Mouse (Mus musculus): ENCODE data around the gene Calhm2.

Calhm2 gene

DNA sequence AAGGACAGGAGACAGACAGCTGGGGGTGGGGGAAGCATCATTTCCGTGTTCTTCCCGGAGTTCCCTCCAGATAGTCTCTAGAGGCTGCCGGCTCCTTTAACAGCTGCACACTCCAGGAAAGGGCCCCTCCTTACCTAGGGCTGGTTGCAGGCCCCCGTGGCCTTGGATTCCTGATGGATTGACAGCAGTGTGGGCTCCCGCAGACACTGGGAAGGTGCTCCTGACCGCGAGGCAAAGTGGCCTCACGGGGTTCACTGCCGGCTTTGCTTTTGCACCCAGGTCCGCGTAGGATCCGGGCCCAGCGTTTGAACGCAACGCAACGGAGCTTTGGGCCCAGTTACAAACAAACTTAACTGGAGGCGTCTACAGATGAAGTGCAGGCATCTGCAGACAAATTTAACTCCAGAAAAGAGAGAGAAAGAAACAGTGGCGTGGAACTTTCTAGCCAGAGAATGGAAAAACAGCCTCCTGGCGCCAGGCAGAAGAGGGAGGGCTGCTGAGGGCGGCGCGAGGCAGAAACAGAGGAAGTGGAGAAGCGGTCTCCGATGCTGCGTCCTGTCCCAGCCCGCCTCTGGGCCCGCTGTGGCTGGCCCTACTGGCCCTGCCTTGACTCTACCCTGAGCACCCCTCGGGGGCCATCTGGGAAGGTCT is at the start of gene Calhm2:
Calhm2 (minus strand) TSS at position 524 of the 651 bp plus-strand sequence.
- POLR2A ChIA-PET: interaction anchor here (0.5 to 5.5 kb wide), 16 partner anchors 10 to 71 kb away, joined by 3 to 62 read pairs (median 4); partner anchors contain the start of genes Pdcd11 (in 2 of the 4), Taf5 (in 2 of the 4), Usmg5 (in 2 of the 4) and Neurl1a (in 1 of the 4)
- CTCF ChIA-PET: interaction anchor here in 3 of 4 experiments (0.7 to 3.4 kb wide), 7 partner anchors 11 to 835 kb away, joined by 3 to 15 read pairs (median 5); no protein-coding TSS in a partner anchor

- ChIA-PET POLR2A (interaction anchor here in 3 of 4 experiments (0.6 to 1.9 kb wide), 4 partner anchors 8 to 675 kb away, joined by 3 to 6 read pairs (median 4); partner anchors contain the start of gene Neurl1a (in 1 of the 3)), CTCF (interaction anchor here in 1 of 4 experiments (1.3 kb wide), 1 partner anchor 12 kb away, joined by 3 read pairs; no protein-coding TSS in a partner anchor)
Measured at GRCm38 (mm10) chr19:47186514-47187275, 48.6 kb upstream of the Calhm2 start.

GRCm38 (mm10) chr19:47184736-47185135 is 46.6 kb upstream of the Calhm2 start:
- CTCF ChIA-PET: no interaction called here
- POLR2A ChIA-PET: interaction anchor here in 1 of 4 experiments (1.0 kb wide), 1 partner anchor 92 kb away, joined by 3 read pairs; no protein-coding TSS in a partner anchor

DNA sequence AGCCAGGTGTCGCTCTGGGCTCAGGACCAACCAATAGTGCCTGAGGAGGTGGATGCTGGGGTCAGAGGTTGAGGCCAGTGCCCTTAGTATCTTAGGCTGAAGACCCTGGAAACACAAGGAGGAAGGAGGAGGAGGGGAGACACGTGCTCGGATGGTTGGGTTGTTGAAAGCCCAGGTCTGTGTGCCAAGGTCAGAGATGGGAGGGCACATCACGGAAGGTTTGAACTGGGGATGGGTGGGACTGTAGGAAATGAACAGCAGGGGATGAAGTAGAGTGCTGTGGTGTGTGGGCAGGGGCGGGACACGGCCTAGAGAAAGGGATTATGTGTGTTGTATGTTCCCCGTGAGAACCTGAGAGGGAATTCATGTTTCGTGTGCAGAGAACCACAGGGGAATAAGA is 46.1 kb upstream of the Calhm2 start:
- ChIA-PET CTCF (no interaction called here), POLR2A (interaction anchor here in 1 of 4 experiments (1.0 kb wide), 1 partner anchor 91 kb away, joined by 3 read pairs; no protein-coding TSS in a partner anchor)

DNA sequence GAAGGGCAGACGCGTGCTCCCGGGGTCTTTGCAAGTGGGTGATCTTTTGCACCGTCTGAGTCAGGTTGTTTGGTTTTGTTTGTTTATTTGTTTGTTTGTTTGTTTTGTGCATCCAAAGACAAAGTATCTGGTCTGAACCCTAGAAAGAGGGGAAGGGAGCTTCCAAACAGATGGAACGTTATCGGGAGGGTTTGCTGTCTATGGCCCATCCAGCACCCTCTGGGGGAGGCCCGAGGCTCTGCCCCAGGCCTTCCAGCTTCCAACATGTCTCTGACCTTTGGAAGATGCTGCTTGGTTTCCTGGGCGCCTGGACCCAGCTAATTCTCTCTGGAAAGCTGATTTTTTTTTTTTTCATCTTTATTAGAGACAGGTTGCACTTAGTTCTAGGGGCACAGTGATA is 41.9 kb upstream of the Calhm2 start:
- CTCF ChIA-PET: interaction anchor here in 1 of 4 experiments (0.6 kb wide), 1 partner anchor 270 kb away, joined by 3 read pairs; no protein-coding TSS in a partner anchor
- POLR2A ChIA-PET: interaction anchor here in 3 of 4 experiments (0.6 to 4.9 kb wide), 10 partner anchors 18 to 406 kb away, joined by 3 to 19 read pairs (median 3); partner anchors contain the start of gene Taf5 (in 2 of the 3)

- ChIA-PET POLR2A (interaction anchor here (0.8 to 4.9 kb wide), 23 partner anchors 8 to 158 kb away, joined by 3 to 19 read pairs (median 5); partner anchors contain the start of genes Pdcd11 (in 2 of the 4), Usmg5 (in 2 of the 4), Pcgf6 (in 1 of the 4) and Taf5 (in 1 of the 4)), CTCF (interaction anchor here in 3 of 4 experiments (0.6 to 2.5 kb wide), 6 partner anchors 11 to 271 kb away, joined by 3 to 21 read pairs (median 8); no protein-coding TSS in a partner anchor)
Measured at GRCm38 (mm10) chr19:47179272-47179809, 41.2 kb upstream of the Calhm2 start.

GRCm38 (mm10) chr19:47178431-47179271 is 40.6 kb upstream of the Calhm2 start, which contains the start of gene Neurl1a:
Gene Neurl1a (plus strand): TSS chr19:47178820.
- POLR2A ChIA-PET: interaction anchor here (0.6 to 4.9 kb wide), 48 partner anchors 9 to 580 kb away, joined by 3 to 19 read pairs (median 4); partner anchors contain the start of genes Pdcd11 (in 3 of the 4), Usmg5 (in 3 of the 4), Nt5c2 (in 2 of the 4) and Taf5 (in 2 of the 4)
- CTCF ChIA-PET: interaction anchor here in 3 of 4 experiments (0.7 to 2.5 kb wide), 30 partner anchors 8 to 418 kb away, joined by 3 to 21 read pairs (median 4); no protein-coding TSS in a partner anchor

GRCm38 (mm10) chr19:47178001-47178400 is 39.9 kb upstream of the Calhm2 start:
- POLR2A ChIA-PET: interaction anchor here (0.6 to 4.9 kb wide), 47 partner anchors 9 to 579 kb away, joined by 3 to 19 read pairs (median 4); partner anchors contain the start of genes Pdcd11 (in 3 of the 4), Usmg5 (in 3 of the 4), Nt5c2 (in 2 of the 4) and Taf5 (in 2 of the 4)
- CTCF ChIA-PET: interaction anchor here in 3 of 4 experiments (0.7 to 2.5 kb wide), 31 partner anchors 8 to 418 kb away, joined by 3 to 21 read pairs (median 3); no protein-coding TSS in a partner anchor

DNA sequence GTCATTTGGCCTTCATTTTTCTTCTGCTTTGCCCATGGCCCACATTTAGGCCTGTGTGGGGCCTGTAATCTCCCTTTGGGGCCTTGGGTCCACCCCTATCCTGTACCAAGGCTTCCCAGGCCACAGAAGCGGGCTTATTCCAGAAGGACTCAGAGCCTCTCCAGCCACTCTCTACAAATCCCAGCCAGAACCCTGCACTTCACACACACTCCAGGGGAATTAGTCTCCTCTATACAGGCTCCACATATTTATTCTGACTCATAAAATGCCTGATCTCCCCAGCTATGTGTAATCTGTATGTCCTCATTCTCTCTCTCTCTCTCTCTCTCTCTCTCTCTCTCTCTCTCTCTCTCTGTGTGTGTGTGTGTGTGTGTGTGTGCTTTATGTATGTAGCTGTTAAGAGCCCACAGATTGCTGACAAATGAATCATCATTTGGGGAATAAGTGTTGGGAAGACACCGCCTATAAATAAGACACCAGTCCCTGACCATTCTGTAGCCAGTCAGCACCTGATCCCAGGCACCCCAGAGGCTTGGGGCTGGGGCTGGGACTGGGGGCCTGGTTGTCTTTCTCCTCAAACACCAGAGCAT is 38.9 kb upstream of the Calhm2 start:
- ChIA-PET CTCF (interaction anchor here in 3 of 4 experiments (0.6 to 2.5 kb wide), 11 partner anchors 8 to 161 kb away, joined by 3 to 21 read pairs (median 6); no protein-coding TSS in a partner anchor), POLR2A (interaction anchor here (0.7 to 3.4 kb wide), 16 partner anchors 8 to 362 kb away, joined by 3 to 18 read pairs (median 6); partner anchors contain the start of gene Taf5 (in 1 of the 4))

GRCm38 (mm10) chr19:47175472-47175871 is 37.4 kb upstream of the Calhm2 start:
- ChIA-PET CTCF (interaction anchor here in 3 of 4 experiments (0.6 to 1.7 kb wide), 9 partner anchors 9 to 198 kb away, joined by 3 to 5 read pairs (median 3); no protein-coding TSS in a partner anchor), POLR2A (interaction anchor here in 1 of 4 experiments (1.1 kb wide), 1 partner anchor 36 kb away, joined by 4 read pairs; no protein-coding TSS in a partner anchor)

GRCm38 (mm10) chr19:47174515-47174914 is 36.4 kb upstream of the Calhm2 start:
- ChIA-PET CTCF (interaction anchor here in 3 of 4 experiments (0.8 to 1.7 kb wide), 9 partner anchors 8 to 517 kb away, joined by 3 to 5 read pairs (median 3); no protein-coding TSS in a partner anchor), POLR2A (interaction anchor here in 2 of 4 experiments (0.6 kb wide), 2 partner anchors 80 to 699 kb away, joined by 3 to 4 read pairs; no protein-coding TSS in a partner anchor)

DNA sequence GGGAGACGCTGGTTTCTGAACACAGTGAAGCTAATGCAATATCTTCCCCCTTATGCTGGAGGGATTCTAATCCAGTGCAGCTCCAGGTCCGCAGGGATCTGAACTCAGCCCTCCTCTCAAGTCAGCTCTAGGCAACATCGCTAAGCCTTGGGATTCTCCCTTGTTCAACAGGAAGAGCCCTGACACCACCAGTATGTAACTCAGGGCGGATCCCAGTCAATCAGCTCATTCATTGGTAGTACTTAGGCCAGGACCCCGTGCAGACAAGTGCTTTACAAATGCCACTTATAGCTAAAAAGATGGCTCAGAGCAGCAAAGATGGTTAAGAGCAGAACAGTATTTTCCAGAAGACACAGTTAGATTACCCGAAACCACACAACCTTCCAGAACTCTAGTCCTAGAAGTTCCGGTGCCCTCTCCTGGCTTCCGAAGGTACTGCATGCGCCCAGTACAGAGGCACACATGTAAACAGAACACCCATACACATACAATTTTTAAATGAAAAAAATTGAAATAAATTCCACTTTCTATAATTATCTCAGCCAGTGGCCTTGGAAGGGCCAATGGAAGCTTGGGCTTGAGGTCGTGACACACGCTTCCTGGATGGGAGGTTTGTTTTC is 30.8 kb upstream of the Calhm2 start:
- POLR2A ChIA-PET: interaction anchor here in 3 of 4 experiments (0.6 to 3.1 kb wide), 22 partner anchors 9 to 659 kb away, joined by 3 to 16 read pairs (median 4); partner anchors contain the start of genes Neurl1a (in 2 of the 3), Pcgf6 (in 1 of the 3) and Taf5 (in 1 of the 3)

DNA sequence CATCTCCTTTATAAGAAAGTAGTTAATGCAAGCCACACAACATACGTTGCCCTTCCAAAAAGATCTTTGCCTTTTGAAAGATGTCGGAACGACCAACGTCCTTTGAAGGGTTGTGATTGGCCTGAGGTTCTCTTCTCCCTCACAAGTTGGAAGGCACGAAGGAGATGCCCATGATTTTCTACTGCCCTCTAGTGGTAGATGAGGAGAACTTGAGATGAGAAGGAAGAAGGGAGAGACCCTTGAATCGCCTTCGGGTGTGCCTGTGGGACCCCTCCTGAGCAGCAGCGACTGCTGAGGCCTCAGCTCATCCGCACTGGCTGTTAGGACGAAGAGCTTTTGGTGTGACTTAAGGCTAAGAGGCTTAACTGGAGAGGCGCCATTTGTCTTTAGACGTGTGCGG is 30.1 kb upstream of the Calhm2 start:
- ChIA-PET CTCF (interaction anchor here (0.7 to 3.9 kb wide), 37 partner anchors 9 to 772 kb away, joined by 3 to 29 read pairs (median 6); partner anchors contain the start of genes Neurl1a (in 3 of the 4), Calhm2 (in 1 of the 4), Sufu (in 1 of the 4) and Taf5 (in 1 of the 4)), POLR2A (interaction anchor here in 3 of 4 experiments (0.6 to 3.1 kb wide), 19 partner anchors 10 to 659 kb away, joined by 3 to 16 read pairs (median 4); partner anchors contain the start of genes Neurl1a (in 2 of the 3), Pcgf6 (in 1 of the 3) and Taf5 (in 1 of the 3))

More for the DNA sequence above, 30.8 kb upstream of the Calhm2 start:
- CTCF ChIA-PET: interaction anchor here (0.5 to 3.9 kb wide), 44 partner anchors 9 to 967 kb away, joined by 3 to 29 read pairs (median 5); partner anchors contain the start of genes Neurl1a (in 3 of the 4), Calhm1 (in 1 of the 4), Calhm2 (in 1 of the 4) and Sufu (in 1 of the 4)

DNA sequence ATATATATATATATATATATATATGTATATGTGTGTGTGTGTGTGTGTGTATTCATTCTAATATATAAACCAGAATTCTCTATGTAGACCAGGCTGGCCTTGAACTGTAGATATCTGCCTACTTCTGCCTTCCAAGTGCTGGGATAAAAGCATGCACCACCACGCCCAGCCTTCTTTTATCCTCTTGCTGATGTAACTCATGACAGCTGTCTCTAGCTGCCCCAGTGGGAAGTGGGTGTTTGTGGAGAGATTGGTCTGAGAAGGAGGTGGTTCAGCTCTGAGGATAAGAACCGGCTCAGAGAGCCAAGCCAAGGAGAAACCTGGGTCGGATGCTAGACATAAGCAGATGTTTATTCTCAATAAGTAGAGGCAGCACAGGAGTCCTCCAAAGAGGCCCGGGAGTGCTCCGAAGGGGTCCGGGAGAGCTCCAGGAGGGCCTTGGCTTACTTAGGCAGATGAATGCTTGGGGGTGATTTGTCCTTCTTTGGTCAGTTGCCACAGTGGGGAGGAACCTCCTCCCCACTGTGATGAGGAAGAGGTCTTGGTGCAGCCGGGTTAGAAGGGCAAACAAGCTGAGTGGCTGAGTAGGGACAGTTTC is 29.6 kb upstream of the Calhm2 start:
- ChIA-PET POLR2A (interaction anchor here in 3 of 4 experiments (0.6 to 3.1 kb wide), 15 partner anchors 10 to 658 kb away, joined by 3 to 16 read pairs (median 4); partner anchors contain the start of genes Neurl1a (in 1 of the 3), Pcgf6 (in 1 of the 3) and Taf5 (in 1 of the 3)), CTCF (interaction anchor here (0.9 to 3.9 kb wide), 30 partner anchors 10 to 771 kb away, joined by 3 to 23 read pairs (median 6); partner anchors contain the start of genes Neurl1a (in 3 of the 4), Sufu (in 1 of the 4) and Taf5 (in 1 of the 4))

Data from embryonic stem cell, embryonic (primary cell).